Mouse (Mus musculus) liver, adult 2 months (tissue): ENCODE results near the gene Atp5g2. TPM values are rescaled to one million over a fixed set of nuclear protein-coding genes. Genes with fewer than 3 reads are reported as not detected.
A peak's percentile ranks its signal among the peaks of the same experiment; 100 is the strongest.

Source experiments
- DNase-seq: peaks from one replicate; pipeline ENCODE4 v3.0.0-alpha.2; 2011; ENCODE audit warnings: low read depth, low spot score; ENCODE audit errors: extremely low read depth
- H3K27ac ChIP-seq: fragments of 200-500 bp; replicated peaks from 2 replicates; pipeline ENCODE4 v1.5.1; 2012; ENCODE audit warnings: low read depth, mild to moderate bottlenecking, control low read depth, inconsistent platforms, low read length; ENCODE audit not compliant: insufficient read depth
- H3K27me3 ChIP-seq: fragments of 200-500 bp; 2 replicates; pipeline ENCODE4 v1.6.1; 2012; ENCODE audit warnings: mild to moderate bottlenecking, moderate library complexity, low read length, inconsistent platforms; ENCODE audit not compliant: control insufficient read depth, insufficient read depth
- H3K36me3 ChIP-seq: fragments of 200-500 bp; 2 replicates; pipeline ENCODE4 v1.6.1; 2012; ENCODE audit warnings: low read length, inconsistent platforms; ENCODE audit not compliant: control insufficient read depth, insufficient read depth
- H3K4me1 ChIP-seq: fragments of 200-500 bp; 2 replicates; pipeline ENCODE4 v1.6.1; 2011; ENCODE audit warnings: low read length; ENCODE audit not compliant: control insufficient read depth, insufficient read depth
- H3K4me3 ChIP-seq: fragments of 200-500 bp; 2 replicates; pipeline ENCODE4 v1.5.1; 2011; ENCODE audit warnings: low read depth, mild to moderate bottlenecking, control low read depth, low read length, moderate library complexity; ENCODE audit not compliant: insufficient read depth
- H3K79me2 ChIP-seq: fragments of 200-500 bp; 2 replicates; pipeline ENCODE4 v1.6.1; 2012; ENCODE audit warnings: inconsistent platforms, mild to moderate bottlenecking, low read length, moderate library complexity; ENCODE audit not compliant: control insufficient read depth, insufficient read depth
- H3K9ac ChIP-seq: fragments of 200-500 bp; 2 replicates; pipeline ENCODE4 v1.6.1; 2012; ENCODE audit warnings: low read depth, mild to moderate bottlenecking, control low read depth, inconsistent platforms, low read length
- CTCF ChIP-seq: fragments of 200-500 bp; IDR thresholded peaks from 2 replicates; pipeline ENCODE4 v1.5.1; 2011; ENCODE audit warnings: low read depth, low read length, control low read depth
- POLR2A ChIP-seq: fragments of 200-500 bp; IDR thresholded peaks from 2 replicates; pipeline ENCODE4 v1.6.1; 2011; ENCODE audit warnings: low read length, control low read depth; ENCODE audit not compliant: insufficient read depth; ENCODE audit errors: extremely low read depth
- WGBS: fragments of 180-500 bp; shearing (Covaris S2); methylation state at CpG from one replicate; pipeline ENCODE4 v1.1.7; 2018; 5-methylcytosine and 5-hydroxymethylcytosine counted together
- polyA plus RNA-seq: library from polyadenylated mRNA; depleted of rRNA; stranded (reverse); fragments of >200 nt; gene quantifications from 2 replicates; pipeline ENCODE4 v1.2.3, GENCODE M21; 2012
- total RNA-seq: library from RNA; depleted of rRNA; stranded (reverse); fragments of >200 nt; gene quantifications from 2 replicates; pipeline ENCODE4 v1.2.3, GENCODE M21; 2014

The Atp5g2 gene
- total and polyA plus RNA-seq, 2 experiments = 149 to 342 TPM

DNA sequence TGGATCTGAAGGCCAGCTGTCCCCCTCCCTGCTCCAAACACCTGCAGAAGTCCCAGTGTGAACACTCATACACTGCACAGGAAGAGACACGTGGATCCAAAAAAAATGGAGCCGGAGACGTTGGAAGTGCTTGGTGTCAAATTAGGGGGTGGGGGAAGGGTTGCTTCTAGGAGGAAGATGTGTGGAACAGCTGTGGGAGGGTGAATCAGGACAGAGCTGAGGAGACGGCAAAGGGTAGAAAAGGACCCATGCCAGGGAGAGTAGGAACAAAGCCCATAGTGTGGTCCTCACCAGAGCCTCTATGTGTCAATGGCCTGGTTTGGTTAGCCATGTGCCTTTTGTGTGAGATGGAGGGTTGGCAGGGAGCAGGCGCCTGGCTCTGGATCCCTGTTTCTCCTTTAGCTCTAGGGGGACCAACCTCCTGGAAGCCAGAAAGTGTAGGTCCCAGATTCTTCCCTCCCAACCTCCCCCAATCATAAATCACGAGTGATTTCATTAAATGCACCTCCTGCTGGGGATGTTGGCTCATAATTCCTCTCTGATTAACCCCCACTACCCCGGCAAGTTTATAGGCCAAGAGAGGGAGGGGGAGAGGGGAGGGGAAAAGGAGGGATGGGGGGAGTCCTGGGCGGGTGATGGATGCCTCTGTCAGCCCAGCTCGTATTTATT is 33.2 kb upstream of the Atp5g2 start:
- H3K4me1 ChIP-seq = no peaks in the 10 kb centered on the region
- H3K27me3 ChIP-seq = no peaks in the 10 kb centered on the region; the same call in 1 of the 2 replicates
- no peaks in the 10 kb centered on the region for H3K79me2 ChIP-seq
- TF ChIP-seq CTCF (no peak), POLR2A (no peak)
- H3K4me3 ChIP-seq = no peak overlapping the region
- 62% methylated on average over 9 of the region's 9 CpGs for WGBS
- H3K27ac ChIP-seq = no peak overlapping the region
- no peak for DNase-seq
- no peak overlapping the region for H3K9ac ChIP-seq
- H3K36me3 ChIP-seq = peaks cover 14% of the 10 kb centered on the region; the same call in 1 of the 2 replicates

DNA sequence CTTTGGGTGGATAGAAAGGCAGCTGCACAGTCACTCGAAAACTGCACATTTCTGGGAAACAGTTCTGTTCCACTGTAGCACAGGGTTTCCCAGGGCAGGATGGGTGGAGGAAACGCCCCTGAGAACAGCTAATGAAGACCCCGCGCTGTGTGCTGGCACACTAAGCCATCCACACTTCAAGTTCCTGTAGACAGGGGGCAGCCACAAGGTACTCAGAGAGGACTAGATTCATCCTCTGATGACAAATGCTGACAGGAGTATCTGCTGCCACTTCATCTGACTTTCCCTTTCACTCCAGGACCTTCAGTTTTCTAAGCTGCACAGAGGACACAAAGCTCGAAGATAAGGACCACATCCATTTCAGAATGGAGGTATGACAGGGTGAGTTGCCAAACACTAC is 32.7 kb upstream of the Atp5g2 start:
- Histone ChIP-seq H3K79me2 (no peaks in the 10 kb centered on the region), H3K36me3 (peaks cover 8% of the 10 kb centered on the region; the same call in 1 of the 2 replicates), H3K9ac (no peak overlapping the region), H3K27me3 (no peaks in the 10 kb centered on the region; the same call in 1 of the 2 replicates), H3K27ac (no peak overlapping the region), H3K4me3 (no peak overlapping the region), H3K4me1 (no peaks in the 10 kb centered on the region)
- no peak for DNase-seq
- no peak for TF ChIP-seq POLR2A
- WGBS = 62% methylated on average over 5 of the region's 5 CpGs

DNA sequence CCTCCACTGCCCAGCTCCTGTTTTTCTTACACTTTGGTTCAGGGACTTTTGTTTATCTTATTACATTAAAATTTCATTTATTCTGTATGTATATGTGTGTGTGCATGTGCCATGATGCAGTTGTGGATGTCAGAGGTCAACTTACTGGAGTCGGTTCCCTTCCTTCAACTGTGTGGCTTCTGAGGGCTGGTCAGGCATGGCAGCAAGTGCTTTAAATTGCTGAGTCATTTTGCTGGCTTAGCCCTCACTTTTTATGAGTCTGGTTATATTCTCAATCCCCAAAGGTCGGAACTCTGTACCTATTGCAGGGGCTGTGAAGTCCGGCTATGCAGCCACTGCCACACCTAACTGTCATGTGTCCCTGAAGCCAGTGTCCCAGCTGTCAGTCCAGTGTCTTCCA is 30.8 kb upstream of the Atp5g2 start:
- TF ChIP-seq POLR2A (no peak), CTCF (no peak)
- no peaks in the 10 kb centered on the region for H3K79me2 ChIP-seq
- no peaks in the 10 kb centered on the region for H3K4me1 ChIP-seq
- no peak overlapping the region for H3K4me3 ChIP-seq
- no peak for DNase-seq
- no peaks in the 10 kb centered on the region; the same call in 1 of the 2 replicates for H3K27me3 ChIP-seq
- H3K27ac ChIP-seq = no peak overlapping the region
- 82% methylated on average over 3 of the region's 3 CpGs for WGBS
- peaks cover 4% of the 10 kb centered on the region; the same call in 1 of the 2 replicates for H3K36me3 ChIP-seq
- no peak overlapping the region for H3K9ac ChIP-seq

DNA sequence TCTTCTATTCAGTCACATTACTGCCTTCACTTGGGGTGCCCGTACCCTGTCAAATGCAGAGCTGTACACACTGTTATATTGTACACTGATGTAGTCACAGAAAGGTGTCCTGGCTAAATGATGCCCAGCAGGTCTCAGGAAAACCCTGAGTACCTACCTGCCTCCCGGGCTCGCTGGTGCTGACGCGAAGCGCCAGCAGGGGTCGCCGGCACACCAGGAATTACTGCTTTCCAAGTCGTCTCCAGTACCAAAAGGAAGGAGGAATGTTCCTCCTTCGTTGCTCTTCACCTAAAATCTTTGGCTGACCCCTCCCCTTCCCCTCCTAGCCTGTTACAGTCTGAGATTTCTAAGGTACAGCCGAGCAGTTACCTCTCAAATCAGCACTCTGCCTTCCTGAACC is 26.0 kb upstream of the Atp5g2 start:
- H3K9ac ChIP-seq = no peak overlapping the region
- no peaks in the 10 kb centered on the region for H3K36me3 ChIP-seq
- H3K79me2 ChIP-seq = no peaks in the 10 kb centered on the region
- H3K4me3 ChIP-seq = no peak overlapping the region
- no peak overlapping the region for H3K27ac ChIP-seq
- no peaks in the 10 kb centered on the region for H3K4me1 ChIP-seq
- 2% methylated on average over 11 of the region's 11 CpGs for WGBS
- DNase-seq = peak; percentile 23
- H3K27me3 ChIP-seq = peaks cover 3% of the 10 kb centered on the region; the same call in 1 of the 2 replicates
- no peak for TF ChIP-seq POLR2A
- peak; percentile 95 for TF ChIP-seq CTCF

DNA sequence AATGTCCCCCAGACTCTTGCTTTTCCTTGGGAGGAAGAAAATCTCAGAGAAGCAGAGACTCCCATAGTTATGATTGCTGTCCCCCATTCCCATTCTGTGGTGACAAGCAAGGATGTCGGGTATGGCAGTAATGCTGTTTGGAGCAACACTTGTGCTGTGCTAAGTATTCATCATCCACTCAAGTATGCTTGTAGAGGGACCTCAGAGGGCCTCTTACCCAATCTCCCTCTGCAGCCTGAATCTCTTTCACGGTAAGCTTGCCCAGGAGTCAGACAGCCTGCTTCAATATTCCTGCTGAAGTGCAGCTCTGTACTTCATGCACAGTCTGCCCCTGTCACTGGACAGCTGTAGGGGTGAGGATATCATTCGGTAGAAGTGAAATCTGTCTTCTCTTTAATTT is 24.7 kb upstream of the Atp5g2 start:
- Histone ChIP-seq H3K27me3 (peaks cover 13% of the 10 kb centered on the region; the same call in 1 of the 2 replicates), H3K9ac (no peak overlapping the region), H3K27ac (no peak overlapping the region), H3K79me2 (no peaks in the 10 kb centered on the region), H3K4me3 (no peak overlapping the region), H3K36me3 (no peaks in the 10 kb centered on the region), H3K4me1 (peaks cover 3% of the 10 kb centered on the region; the same call in 1 of the 2 replicates)
- 41% methylated on average over 3 of the region's 3 CpGs for WGBS
- TF ChIP-seq POLR2A (no peak), CTCF (no peak)
- DNase-seq = no peak

DNA sequence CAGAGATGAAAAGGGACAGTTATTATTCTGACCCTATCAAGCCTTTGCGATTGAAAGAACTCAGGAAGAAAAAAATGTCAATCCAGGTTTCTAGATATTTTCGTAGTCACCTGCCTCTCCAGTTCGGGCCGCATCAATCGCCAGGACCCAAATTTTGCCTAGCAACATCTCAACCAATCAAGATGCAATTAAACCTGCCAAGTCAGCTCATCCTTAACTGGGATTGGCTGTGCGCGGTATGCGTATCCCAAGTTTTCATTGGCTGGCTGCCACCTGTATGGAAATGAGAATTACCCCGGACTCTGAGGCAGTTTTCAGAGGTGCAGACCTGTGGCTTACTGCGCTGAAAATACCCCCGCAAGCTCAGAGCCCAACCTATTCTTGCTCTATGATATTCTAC is 21.4 kb upstream of the Atp5g2 start:
- Histone ChIP-seq H3K79me2 (no peaks in the 10 kb centered on the region), H3K4me3 (no peak overlapping the region), H3K27ac (no peak overlapping the region), H3K4me1 (peaks cover 3% of the 10 kb centered on the region; the same call in 1 of the 2 replicates), H3K9ac (no peak overlapping the region), H3K27me3 (peaks cover 13% of the 10 kb centered on the region; the same call in 1 of the 2 replicates), H3K36me3 (no peaks in the 10 kb centered on the region)
- 1% methylated on average over 11 of the region's 11 CpGs for WGBS
- no peak for TF ChIP-seq POLR2A
- no peak for TF ChIP-seq CTCF
- peak; percentile 75 for DNase-seq
